Mouse (Mus musculus): ENCODE data around the gene Prpf18. TPM values are rescaled to one million over a fixed set of nuclear protein-coding genes. Genes with fewer than 3 reads are reported as not detected.

Prpf18 gene
- polyA plus RNA-seq, 1 experiment from 2014 or later, result 28.3 TPM

GRCm38 (mm10) chr2:4587685-4588409, 64.1 kb downstream of the Prpf18 start:
- Histone ChIP-seq H3K4me2 (ENCODE audit: low read depth, low read length) (no peak overlapping the region), H3K27me3 (ENCODE audit: control insufficient read depth, insufficient read depth, low read depth, low read length) (no peaks in the 10 kb centered on the region), H3K9ac (ENCODE audit: low read depth, low read length) (no peak overlapping the region), H3K4me1 (ENCODE audit: control insufficient read depth, low read depth, low read length) (peaks cover 5% of the 10 kb centered on the region; the same call in 1 of the 2 replicates), H3K9me3 (replicated peaks; ENCODE audit: control insufficient read depth, low read length) (no peaks in the 10 kb centered on the region), H3K27ac (ENCODE audit: low read length) (no peak overlapping the region), H3K4me3 (ENCODE audit: low read depth, low read length) (no peak overlapping the region), H3K36me3 (ENCODE audit: control insufficient read depth, insufficient read depth) (peaks cover 71% of the 10 kb centered on the region)
- ATAC-seq (ENCODE audit: low read depth), result no peak
- WGBS (ENCODE audit: insufficient replicate concordance), result 82% methylated on average over 13 of the region's 13 CpGs

DNA sequence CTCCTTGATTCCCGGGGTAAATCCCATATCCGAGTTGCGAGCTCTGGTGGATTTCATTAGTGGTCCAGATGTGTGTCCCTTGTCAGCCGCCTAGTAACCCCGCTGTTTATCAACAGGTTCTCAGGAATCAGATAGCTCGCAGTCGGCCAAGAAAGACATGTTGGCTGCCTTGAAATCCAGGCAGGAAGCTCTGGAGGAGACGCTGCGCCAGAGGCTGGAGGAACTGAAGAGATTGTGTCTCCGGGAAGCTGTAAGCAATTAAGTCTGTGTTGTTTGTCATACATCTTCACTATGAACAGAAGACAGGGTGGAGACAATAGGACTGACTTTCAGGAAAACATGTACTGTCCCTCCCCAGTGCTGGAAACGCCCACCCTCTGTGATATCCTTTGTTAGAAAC, 65.7 kb downstream of the Prpf18 start:
- Histone ChIP-seq H3K9me3 (replicated peaks; ENCODE audit: control insufficient read depth, low read length) (no peaks in the 10 kb centered on the region), H3K4me1 (ENCODE audit: control insufficient read depth, low read depth, low read length) (peaks cover 7% of the 10 kb centered on the region), H3K36me3 (ENCODE audit: control insufficient read depth, insufficient read depth) (peaks cover 63% of the 10 kb centered on the region), H3K4me3 (ENCODE audit: low read depth, low read length) (no peak overlapping the region), H3K27me3 (ENCODE audit: control insufficient read depth, insufficient read depth, low read depth, low read length) (no peaks in the 10 kb centered on the region), H3K27ac (ENCODE audit: low read length) (no peak overlapping the region), H3K4me2 (ENCODE audit: low read depth, low read length) (no peak overlapping the region), H3K9ac (ENCODE audit: low read depth, low read length) (no peak overlapping the region)
- ATAC-seq (ENCODE audit: low read depth), result no peak; the same call in 1 of the 2 replicates
- 76% methylated on average over 11 of the region's 11 CpGs for WGBS (ENCODE audit: insufficient replicate concordance)

GRCm38 (mm10) chr2:4584252-4584651, 67.7 kb downstream of the Prpf18 start:
- WGBS (ENCODE audit: insufficient replicate concordance), result 90% methylated on average over 5 of the region's 5 CpGs
- ATAC-seq (ENCODE audit: low read depth), result no peak
- peaks cover 62% of the 10 kb centered on the region for H3K36me3 ChIP-seq (ENCODE audit: control insufficient read depth, insufficient read depth)

GRCm38 (mm10) chr2:4582930-4583329, 69.0 kb downstream of the Prpf18 start:
- Histone ChIP-seq H3K27me3 (ENCODE audit: control insufficient read depth, insufficient read depth, low read depth, low read length) (no peaks in the 10 kb centered on the region), H3K36me3 (ENCODE audit: control insufficient read depth, insufficient read depth) (peaks cover 61% of the 10 kb centered on the region), H3K9me3 (replicated peaks; ENCODE audit: control insufficient read depth, low read length) (no peaks in the 10 kb centered on the region), H3K4me2 (ENCODE audit: low read depth, low read length) (no peak overlapping the region), H3K4me3 (ENCODE audit: low read depth, low read length) (no peak overlapping the region), H3K9ac (ENCODE audit: low read depth, low read length) (no peak overlapping the region), H3K27ac (ENCODE audit: low read length) (no peak overlapping the region), H3K4me1 (ENCODE audit: control insufficient read depth, low read depth, low read length) (peaks cover 7% of the 10 kb centered on the region)
- no peak for ATAC-seq (ENCODE audit: low read depth)
- WGBS (ENCODE audit: insufficient replicate concordance), result 83% methylated on average over 2 of the region's 2 CpGs

More at GRCm38 (mm10) chr2:4584252-4584651, 67.7 kb downstream of the Prpf18 start:
- H3K4me1 ChIP-seq (ENCODE audit: control insufficient read depth, low read depth, low read length), result peaks cover 7% of the 10 kb centered on the region
- H3K4me3 ChIP-seq (ENCODE audit: low read depth, low read length), result no peak overlapping the region
- H3K27me3 ChIP-seq (ENCODE audit: control insufficient read depth, insufficient read depth, low read depth, low read length), result no peaks in the 10 kb centered on the region
- H3K27ac ChIP-seq (ENCODE audit: low read length), result no peak overlapping the region
- H3K9me3 ChIP-seq (replicated peaks; ENCODE audit: control insufficient read depth, low read length), result no peaks in the 10 kb centered on the region
- H3K4me2 ChIP-seq (ENCODE audit: low read depth, low read length), result no peak overlapping the region
- no peak overlapping the region for H3K9ac ChIP-seq (ENCODE audit: low read depth, low read length)

GRCm38 (mm10) chr2:4580666-4581065, 71.2 kb downstream of the Prpf18 start:
- H3K9me3 ChIP-seq (replicated peaks; ENCODE audit: control insufficient read depth, low read length), result no peaks in the 10 kb centered on the region
- no peak for ATAC-seq (ENCODE audit: low read depth)
- H3K4me3 ChIP-seq (ENCODE audit: low read depth, low read length), result no peak overlapping the region
- no peak overlapping the region for H3K4me2 ChIP-seq (ENCODE audit: low read depth, low read length)
- no peak overlapping the region for H3K9ac ChIP-seq (ENCODE audit: low read depth, low read length)
- H3K27me3 ChIP-seq (ENCODE audit: control insufficient read depth, insufficient read depth, low read depth, low read length), result no peaks in the 10 kb centered on the region
- WGBS (ENCODE audit: insufficient replicate concordance), result 64% methylated on average over 6 of the region's 6 CpGs
- peaks cover 7% of the 10 kb centered on the region for H3K4me1 ChIP-seq (ENCODE audit: control insufficient read depth, low read depth, low read length)
- H3K36me3 ChIP-seq (ENCODE audit: control insufficient read depth, insufficient read depth), result peaks cover 60% of the 10 kb centered on the region
- no peak overlapping the region for H3K27ac ChIP-seq (ENCODE audit: low read length)

GRCm38 (mm10) chr2:4579357-4580068, 72.4 kb downstream of the Prpf18 start:
- Histone ChIP-seq H3K4me2 (ENCODE audit: low read depth, low read length) (no peak overlapping the region), H3K27ac (ENCODE audit: low read length) (no peak overlapping the region)
- WGBS (ENCODE audit: insufficient replicate concordance), result 78% methylated on average over 8 of the region's 8 CpGs

DNA sequence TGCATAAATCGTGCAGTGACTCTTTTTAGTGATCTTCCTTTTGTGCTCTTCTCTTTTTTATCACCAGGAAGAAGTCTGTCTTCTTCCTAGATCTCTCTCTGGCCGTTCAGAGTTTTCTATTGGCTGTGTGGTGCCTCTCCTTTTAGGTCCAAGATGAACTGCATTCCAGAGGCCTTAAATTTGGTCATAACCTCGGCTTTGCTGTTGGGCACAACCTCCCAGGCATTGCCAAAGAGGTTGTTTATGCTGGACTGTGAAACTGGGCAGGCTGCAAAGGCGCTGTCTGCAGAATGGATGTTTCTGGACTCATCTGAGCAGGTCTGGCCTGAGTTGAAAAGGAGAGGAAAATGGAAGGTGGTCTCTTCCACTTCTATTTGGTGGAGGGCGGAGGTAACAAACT, 73.6 kb downstream of the Prpf18 start:
- no peak for ATAC-seq (ENCODE audit: low read depth)
- Histone ChIP-seq H3K9me3 (replicated peaks; ENCODE audit: control insufficient read depth, low read length) (no peaks in the 10 kb centered on the region), H3K4me3 (ENCODE audit: low read depth, low read length) (no peak overlapping the region), H3K9ac (ENCODE audit: low read depth, low read length) (no peak overlapping the region), H3K27me3 (ENCODE audit: control insufficient read depth, insufficient read depth, low read depth, low read length) (no peaks in the 10 kb centered on the region), H3K4me2 (ENCODE audit: low read depth, low read length) (no peak overlapping the region), H3K27ac (ENCODE audit: low read length) (no peak overlapping the region), H3K4me1 (ENCODE audit: control insufficient read depth, low read depth, low read length) (peaks cover 16% of the 10 kb centered on the region), H3K36me3 (ENCODE audit: control insufficient read depth, insufficient read depth) (peaks cover 78% of the 10 kb centered on the region)
- WGBS (ENCODE audit: insufficient replicate concordance), result 75% methylated on average over 5 of the region's 5 CpGs

More at GRCm38 (mm10) chr2:4579357-4580068, 72.4 kb downstream of the Prpf18 start:
- Histone ChIP-seq H3K4me3 (ENCODE audit: low read depth, low read length) (no peak overlapping the region), H3K9ac (ENCODE audit: low read depth, low read length) (no peak overlapping the region), H3K9me3 (replicated peaks; ENCODE audit: control insufficient read depth, low read length) (no peaks in the 10 kb centered on the region), H3K27me3 (ENCODE audit: control insufficient read depth, insufficient read depth, low read depth, low read length) (no peaks in the 10 kb centered on the region), H3K36me3 (ENCODE audit: control insufficient read depth, insufficient read depth) (peaks cover 66% of the 10 kb centered on the region), H3K4me1 (ENCODE audit: control insufficient read depth, low read depth, low read length) (peaks cover 7% of the 10 kb centered on the region)
- ATAC-seq (ENCODE audit: low read depth), result no peak

GRCm38 (mm10) chr2:4575975-4576374, 75.9 kb downstream of the Prpf18 start:
- WGBS (ENCODE audit: insufficient replicate concordance), result 91% methylated on average over 7 of the region's 7 CpGs
- H3K36me3 ChIP-seq (ENCODE audit: control insufficient read depth, insufficient read depth), result peaks cover 80% of the 10 kb centered on the region
- no peak for ATAC-seq (ENCODE audit: low read depth)

GRCm38 (mm10) chr2:4575163-4575562, 76.8 kb downstream of the Prpf18 start:
- no peak for ATAC-seq (ENCODE audit: low read depth)
- 89% methylated on average over 2 of the region's 2 CpGs for WGBS (ENCODE audit: insufficient replicate concordance)
- Histone ChIP-seq H3K4me2 (ENCODE audit: low read depth, low read length) (no peak overlapping the region), H3K4me1 (ENCODE audit: control insufficient read depth, low read depth, low read length) (peaks cover 35% of the 10 kb centered on the region), H3K36me3 (ENCODE audit: control insufficient read depth, insufficient read depth) (peaks cover 76% of the 10 kb centered on the region), H3K27me3 (ENCODE audit: control insufficient read depth, insufficient read depth, low read depth, low read length) (no peaks in the 10 kb centered on the region), H3K9ac (ENCODE audit: low read depth, low read length) (no peak overlapping the region), H3K9me3 (replicated peaks; ENCODE audit: control insufficient read depth, low read length) (no peaks in the 10 kb centered on the region), H3K27ac (ENCODE audit: low read length) (no peak overlapping the region), H3K4me3 (ENCODE audit: low read depth, low read length) (no peak overlapping the region)

More at GRCm38 (mm10) chr2:4575975-4576374, 75.9 kb downstream of the Prpf18 start:
- no peak overlapping the region for H3K9ac ChIP-seq (ENCODE audit: low read depth, low read length)
- H3K27ac ChIP-seq (ENCODE audit: low read length), result no peak overlapping the region
- no peak overlapping the region for H3K4me2 ChIP-seq (ENCODE audit: low read depth, low read length)
- H3K27me3 ChIP-seq (ENCODE audit: control insufficient read depth, insufficient read depth, low read depth, low read length), result no peaks in the 10 kb centered on the region
- no peaks in the 10 kb centered on the region for H3K9me3 ChIP-seq (replicated peaks; ENCODE audit: control insufficient read depth, low read length)
- peaks cover 28% of the 10 kb centered on the region for H3K4me1 ChIP-seq (ENCODE audit: control insufficient read depth, low read depth, low read length)
- no peak overlapping the region for H3K4me3 ChIP-seq (ENCODE audit: low read depth, low read length)
